1 mouse cellular context compared by ENCODE assay signal in the genomic region with DNA sequence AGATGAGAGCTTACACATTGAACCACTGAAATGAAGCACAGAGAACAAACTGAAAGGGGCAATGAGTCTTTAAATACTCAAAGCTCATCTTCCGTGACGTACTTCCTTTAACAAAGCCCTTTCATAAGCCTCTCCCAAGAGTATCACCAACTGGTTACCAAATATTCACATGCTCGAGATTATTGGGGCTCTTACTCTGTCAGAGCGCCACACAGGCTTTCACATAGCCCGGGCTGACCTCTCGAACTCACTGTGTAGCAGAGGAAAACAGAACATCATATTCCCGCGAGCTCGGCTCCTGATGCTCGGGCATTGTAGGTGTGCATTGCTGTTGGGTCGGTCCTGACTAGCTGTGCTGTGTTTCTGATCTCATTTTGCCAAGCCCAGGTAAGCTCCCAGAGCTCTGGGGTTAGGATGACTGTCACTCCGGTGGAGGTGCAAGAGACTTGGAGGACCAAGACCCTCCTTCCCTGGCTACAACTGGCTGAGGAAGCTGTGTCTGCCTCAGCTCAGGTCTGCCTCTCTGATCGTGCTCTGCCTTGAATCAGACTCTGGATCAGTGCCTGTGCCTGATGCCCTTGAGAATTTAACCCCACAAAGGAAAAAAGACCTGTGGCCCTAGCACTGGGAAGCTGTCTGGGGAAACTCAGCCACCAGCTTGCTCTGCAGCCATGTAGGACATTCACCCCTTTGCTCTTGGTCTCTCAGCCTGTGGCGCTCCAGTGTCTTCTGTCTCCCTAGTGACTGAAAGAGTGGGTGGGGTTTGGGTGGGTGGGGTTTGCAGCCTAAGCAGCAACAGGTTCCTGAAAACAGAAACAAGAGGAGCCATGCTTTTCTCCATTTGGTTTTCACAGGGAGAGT.
TF ChIP-seq lines count a peak whose summit lies in the region.

No protein-coding gene starts in this region.

TF ChIP-seq in myocyte, 11 proteins besides CTCF, POLR2A, EP300 and RAD21:
- no peak for TF ChIP-seq MAX (IDR thresholded peaks at IDR 0.05; ENCODE audit: low read depth)
- no peak for TF ChIP-seq TCF12 (IDR thresholded peaks at IDR 0.05; ENCODE audit: insufficient read depth, poor library complexity, severe bottlenecking)
- no peak for TF ChIP-seq USF1 (IDR thresholded peaks at IDR 0.05; ENCODE audit: low read depth)
- TF ChIP-seq MYOD1 (IDR thresholded peaks at IDR 0.05; ENCODE audit: control insufficient read depth in 1 of 3, insufficient read length in 2 of 3, low read depth in 2 of 3) = no peak
- no peak for TF ChIP-seq POLR2AphosphoS2 (IDR thresholded peaks at IDR 0.05; ENCODE audit: insufficient read length, low read depth)
- TF ChIP-seq MYOG (IDR thresholded peaks at IDR 0.05; ENCODE audit: control insufficient read depth in 1 of 3, insufficient read depth in 1 of 3, insufficient read length in 2 of 3, low read depth in 2 of 3) = no peak
- TF ChIP-seq SRF (IDR thresholded peaks at IDR 0.05; ENCODE audit: control insufficient read depth, insufficient read length, low read depth) = no peak
- TF ChIP-seq TCF3 (IDR thresholded peaks at IDR 0.05; ENCODE audit: insufficient read length, low read depth) = no peak
- no peak for TF ChIP-seq REST (IDR thresholded peaks at IDR 0.05; ENCODE audit: insufficient read depth, insufficient read length)
- TF ChIP-seq E2F4 (IDR thresholded peaks at IDR 0.05; ENCODE audit: insufficient read depth) = no peak
- TF ChIP-seq CEBPB (IDR thresholded peaks at IDR 0.05; ENCODE audit: insufficient read depth, poor library complexity, severe bottlenecking) = no peak
TF ChIP-seq in myocyte: peak in this region for 0.
